Mouse (Mus musculus): ENCODE results near the gene Pxylp1.

DNA sequence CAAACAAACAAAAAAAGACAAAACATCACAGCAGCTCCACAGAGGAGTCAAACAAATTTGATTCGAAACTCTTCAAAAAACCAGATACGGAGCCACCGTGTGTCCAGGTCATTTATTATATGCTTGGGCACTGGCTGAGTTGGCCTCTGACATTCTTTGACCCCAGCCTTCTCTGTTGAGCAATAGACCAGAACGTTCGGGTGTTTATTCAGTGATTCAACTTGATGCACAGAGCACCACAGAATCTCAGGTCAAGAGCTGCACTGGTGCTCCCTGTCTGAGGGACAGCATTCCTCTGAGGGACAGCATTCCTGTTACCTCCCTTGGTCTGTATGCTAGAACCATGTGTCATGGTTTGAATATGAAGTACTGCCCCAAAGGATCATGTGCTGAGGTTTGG is 1.1 kb upstream of the Pxylp1 start:
- TF ChIP-seq CTCF (IDR thresholded peaks at IDR 0.05; ENCODE audit: low read depth, low read length) (no peak), GATA1 (IDR thresholded peaks at IDR 0.05; ENCODE audit: borderline replicate concordance, low read length) (no peak)

Measured in G1E (cell line).